Mouse (Mus musculus) MEL (cell line): Measurements from ENCODE around the gene Sapcd1.

ENCODE experiments used
- CHD2 ChIP-seq: IDR thresholded peaks from 2 replicates; pipeline ENCODE4 v1.6.1; 2011; ENCODE audit warnings: low read length, improper control_type of control experiment
- CTCF ChIP-seq, 3 experiments: IDR thresholded peaks in 2 of 3; conservative IDR thresholded peaks in 1 of 3; 2 replicates each; pipeline ENCODE4 v1.5.1; 2011 to 2012; ENCODE audit warnings: low read length in 3 of 3, low read depth in 2 of 3, mild to moderate bottlenecking in 2 of 3, improper control_type of control experiment in 1 of 3, inconsistent platforms in 1 of 3, mixed read lengths in 1 of 3, moderate library complexity in 1 of 3; ENCODE audit not compliant: control insufficient read depth in 1 of 3, insufficient read depth in 1 of 3, poor library complexity in 1 of 3, severe bottlenecking in 1 of 3
- GATA1 ChIP-seq: IDR thresholded peaks from 2 replicates; pipeline ENCODE4 v1.6.1; 2011; ENCODE audit warnings: low read depth, low read length, improper control_type of control experiment
- KAT2A ChIP-seq: conservative IDR thresholded peaks from 2 replicates; pipeline ENCODE4 v1.6.1; 2012; ENCODE audit warnings: low read depth, low read length, improper control_type of control experiment, inconsistent platforms
- MAZ ChIP-seq: IDR thresholded peaks from 2 replicates; pipeline ENCODE4 v1.6.1; 2012; ENCODE audit warnings: low read depth, mild to moderate bottlenecking, inconsistent platforms, low read length, improper control_type of control experiment
- MYB ChIP-seq: IDR thresholded peaks from 2 replicates; pipeline ENCODE4 v1.6.1; 2011; ENCODE audit warnings: mild to moderate bottlenecking, low read depth, low read length, improper control_type of control experiment
- TAL1 ChIP-seq: IDR thresholded peaks from 2 replicates; pipeline ENCODE4 v1.6.1; 2012; ENCODE audit warnings: mild to moderate bottlenecking, inconsistent platforms, low read length, moderate library complexity, mixed read lengths
- USF1 ChIP-seq: IDR thresholded peaks from 2 replicates; pipeline ENCODE4 v1.6.1; 2014; ENCODE audit warnings: low read depth, mild to moderate bottlenecking, inconsistent platforms, low read length, improper control_type of control experiment, moderate library complexity

- TF ChIP-seq CTCF (IDR thresholded peaks at IDR 0.05 in 2 of 3, conservative IDR thresholded peaks at IDR 0.05 in 1 of 3; ENCODE audit: control insufficient read depth in 1 of 3, insufficient read depth in 1 of 3, low read depth in 2 of 3, low read length in 3 of 3, poor library complexity in 1 of 3, severe bottlenecking in 1 of 3) (no peak), GATA1 (no peak), MAZ (no peak), KAT2A (no peak), MYB (no peak), USF1 (no peak), TAL1 (no peak), CHD2 (no peak)
Observed at GRCm38 (mm10) chr17:35004075-35004717, 23.6 kb downstream of the Sapcd1 start.
